12 mouse cellular contexts compared by ENCODE assay signal in the genomic region with DNA sequence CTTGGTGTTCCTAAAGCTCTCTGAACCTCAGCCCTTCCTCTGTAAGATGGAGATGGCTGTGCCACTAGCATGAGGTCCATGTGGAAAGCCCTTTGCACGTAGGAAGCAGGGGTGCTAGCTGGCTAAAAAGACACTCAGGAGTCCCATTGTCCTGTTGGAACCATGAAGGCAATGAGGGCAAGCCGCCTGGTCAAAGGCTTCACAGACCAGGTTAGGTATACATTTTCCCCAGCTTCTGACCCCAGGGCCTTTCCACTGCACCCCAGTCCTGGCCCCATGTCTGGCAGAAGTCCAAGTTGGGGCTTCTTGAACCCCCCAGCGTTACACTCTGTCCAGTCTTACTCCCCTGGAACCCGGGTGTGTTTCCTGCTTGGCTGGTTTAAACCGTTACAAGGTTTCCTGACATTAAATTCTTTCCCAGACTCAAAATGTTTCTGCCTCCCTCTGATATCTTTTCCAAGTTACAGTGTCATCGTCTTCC. TPM values are rescaled to one million over a fixed set of nuclear protein-coding genes. Genes with fewer than 3 reads are reported as not detected.
DNase-seq lines count a peak whose midpoint lies in the region; ATAC-seq and TF ChIP-seq lines count a peak whose summit lies in the region.
"Had no signal": no experiment of that assay in that cellular context is flagged by ENCODE, and none has a peak within 500 bp of the region (broad histone marks: within the 10 kb centered on the region; RNA-seq: fewer than 3 reads in every experiment).

No protein-coding gene starts in this region.

- intact Hi-C loops in heart, postnatal 14 days (cut with DNase I): loop anchor here (5.0 to 10.0 kb wide), 2 partner anchors 397 to 865 kb away; a partner anchor contains a TSS

- peaks cover 19% of the 10 kb centered on the region for H3K27me3 ChIP-seq in heart, embryonic 13.5 days (replicated peaks)
- H3K27me3 ChIP-seq in forebrain, embryonic 12.5 days: 0 out of 2 replicates have a peak, but pooled peaks cover 6% of the 10 kb centered on the region
- no peaks in the 10 kb centered on the region; the same call in none of the 2 replicates for H3K27me3 ChIP-seq in midbrain, embryonic 11.5 days (ENCODE audit: control insufficient read depth, insufficient read depth, low read length)
- H3K27me3 ChIP-seq in liver, embryonic 12.5 days (replicated peaks): peaks cover 52% of the 10 kb centered on the region

- in situ Hi-C loops in ES-E14 (cut with MboI; ENCODE audit: low sequenced_read_pairs in 2 of 2, unreplicated experiment in 2 of 2): loop anchor here (10.0 kb wide), 2 partner anchors 117 to 227 kb away; no protein-coding TSS in a partner anchor

- H3K4me1 ChIP-seq in heart, embryonic 13.5 days: peaks cover 48% of the 10 kb centered on the region
- H3K4me1 ChIP-seq in ES-E14 (ENCODE audit: control insufficient read depth in 2 of 2, insufficient read depth in 2 of 2, low read length in 2 of 2, poor library complexity in 1 of 2): peaks cover 4 to 22% of the 10 kb centered on the region in 2 experiments; a peak in 3 of 4 replicates
- H3K4me1 ChIP-seq in forebrain, embryonic 12.5 days: peaks cover 58% of the 10 kb centered on the region
- H3K4me1 ChIP-seq in midbrain, embryonic 11.5 days (ENCODE audit: control insufficient read depth, insufficient read depth, low read length): peaks cover 35% of the 10 kb centered on the region
- peaks cover 17% of the 10 kb centered on the region for H3K4me1 ChIP-seq in liver, embryonic 12.5 days

- WGBS in heart, embryonic 13.5 days: 55% methylated on average over 6 of the region's 6 CpGs
- 22% methylated on average over 6 of the region's 6 CpGs for WGBS in forebrain, embryonic 12.5 days
- 31% methylated on average over 6 of the region's 6 CpGs for WGBS in midbrain, embryonic 11.5 days
- 31% methylated on average over 6 of the region's 6 CpGs for WGBS in liver, embryonic 12.5 days (ENCODE audit: insufficient replicate concordance)

- DNase-seq in heart, postnatal 14 days: no peak
- DNase-seq in ES-E14 (ENCODE audit: low read depth, low spot score): no peak
- DNase-seq in midbrain, embryonic 11.5 days (ENCODE audit: low spot score, missing footprints): peak; percentile 83
- DNase-seq in frontal cortex, postnatal 36 days (ENCODE audit: low spot score in 2 of 2): no peak
- no peak for DNase-seq in urinary bladder, postnatal 10 days (ENCODE audit: low spot score)
- DNase-seq: heart, postnatal 10 days; liver, embryonic 13.5 days; right cerebral cortex, adult 18-20 months had no signal

- no peak overlapping the region for H3K9ac ChIP-seq in heart, embryonic 13.5 days
- H3K9ac ChIP-seq in ES-E14 (ENCODE audit: insufficient read depth, low read depth, low read length, poor library complexity, severe bottlenecking): no peak overlapping the region
- H3K9ac ChIP-seq in forebrain, embryonic 12.5 days: peak overlapping the region; percentile 44; the same call in 1 of the 2 replicates
- H3K9ac ChIP-seq in midbrain, embryonic 11.5 days (ENCODE audit: low read length): no peak overlapping the region
- H3K9ac ChIP-seq in liver, embryonic 12.5 days: no peak overlapping the region
- H3K9ac ChIP-seq: liver, embryonic 13.5 days had no signal

- H3K4me2 ChIP-seq in heart, embryonic 13.5 days: peak overlapping the region; percentile 95; the same call in 1 of the 2 replicates
- peak overlapping the region; percentile 72 for H3K4me2 ChIP-seq in forebrain, embryonic 12.5 days
- peak overlapping the region; percentile 93 for H3K4me2 ChIP-seq in midbrain, embryonic 11.5 days
- no peak overlapping the region for H3K4me2 ChIP-seq in liver, embryonic 12.5 days
- H3K4me2 ChIP-seq: liver, embryonic 13.5 days had no signal

- no peaks in the 10 kb centered on the region for H3K36me3 ChIP-seq in heart, embryonic 13.5 days
- H3K36me3 ChIP-seq in ES-E14 (ENCODE audit: control insufficient read depth, insufficient read depth, low read length, poor library complexity, severe bottlenecking): no peaks in the 10 kb centered on the region; the same call in 1 of the 2 replicates
- H3K36me3 ChIP-seq in forebrain, embryonic 12.5 days (replicated peaks): peaks cover 4% of the 10 kb centered on the region; the same call in 1 of the 2 replicates
- no peaks in the 10 kb centered on the region for H3K36me3 ChIP-seq in midbrain, embryonic 11.5 days (ENCODE audit: control insufficient read depth, insufficient read depth, low read length)
- no peaks in the 10 kb centered on the region for H3K36me3 ChIP-seq in liver, embryonic 12.5 days
- H3K36me3 ChIP-seq: liver, embryonic 13.5 days had no signal

- no peak overlapping the region for H3K4me3 ChIP-seq in heart, embryonic 13.5 days
- no peak overlapping the region for H3K4me3 ChIP-seq in ES-E14 (ENCODE audit: insufficient read depth in 1 of 2, low read depth in 1 of 2, low read length in 2 of 2, poor library complexity in 1 of 2, severe bottlenecking in 1 of 2)
- H3K4me3 ChIP-seq in forebrain, embryonic 12.5 days (replicated peaks): peak overlapping the region; percentile 53
- peak overlapping the region; percentile 78; the same call in 1 of the 2 replicates for H3K4me3 ChIP-seq in midbrain, embryonic 11.5 days (ENCODE audit: low read depth, low read length)
- no peak overlapping the region for H3K4me3 ChIP-seq in liver, embryonic 12.5 days
- H3K4me3 ChIP-seq: liver, embryonic 13.5 days had no signal

- no peak overlapping the region for H3K27ac ChIP-seq in heart, embryonic 13.5 days (replicated peaks)
- H3K27ac ChIP-seq in ES-E14 (ENCODE audit: insufficient read depth, low read depth, low read length, poor library complexity, severe bottlenecking): 0 out of 2 replicates have a peak overlapping the region, but pooled peaks have one; percentile 24
- H3K27ac ChIP-seq in forebrain, embryonic 12.5 days: peak overlapping the region; percentile 90
- peak overlapping the region; percentile 74; the same call in 1 of the 2 replicates for H3K27ac ChIP-seq in midbrain, embryonic 11.5 days (ENCODE audit: low read depth, low read length)
- no peak overlapping the region for H3K27ac ChIP-seq in liver, embryonic 12.5 days
- H3K27ac ChIP-seq: liver, embryonic 13.5 days had no signal

- H3K9me3 ChIP-seq in heart, embryonic 13.5 days: no peaks in the 10 kb centered on the region
- H3K9me3 ChIP-seq in ES-E14 (ENCODE audit: control insufficient read depth, insufficient read depth, low read depth, low read length): no peaks in the 10 kb centered on the region
- no peaks in the 10 kb centered on the region for H3K9me3 ChIP-seq in forebrain, embryonic 12.5 days
- H3K9me3 ChIP-seq in midbrain, embryonic 11.5 days (ENCODE audit: control insufficient read depth, low read length): no peaks in the 10 kb centered on the region
- H3K9me3 ChIP-seq in liver, embryonic 12.5 days (replicated peaks): no peaks in the 10 kb centered on the region
- H3K9me3 ChIP-seq: liver, embryonic 13.5 days had no signal

- no peak for ATAC-seq in heart, embryonic 13.5 days (ENCODE audit: extremely low read depth, insufficient number of reproducible peaks, low FRiP score, low TSS enrichment)
- ATAC-seq in forebrain, embryonic 12.5 days (ENCODE audit: low FRiP score): no peak
- ATAC-seq in midbrain, embryonic 11.5 days (ENCODE audit: low FRiP score): no peak
- ATAC-seq in liver, embryonic 12.5 days: no peak
- ATAC-seq: CD4-positive, CD25-positive, alpha-beta regulatory T cell, adult 4 months had no signal

TF ChIP-seq in ES-E14, 5 proteins besides CTCF, POLR2A, EP300 and RAD21:
- TF ChIP-seq MAFK (IDR thresholded peaks at IDR 0.05; ENCODE audit: insufficient read depth, low read depth, low read length) (no peak), ZC3H11A (IDR thresholded peaks at IDR 0.05; ENCODE audit: borderline replicate concordance, low read depth, low read length) (no peak), HCFC1 (IDR thresholded peaks at IDR 0.05; ENCODE audit: borderline replicate concordance, insufficient read depth, low read length) (no peak), ZNF384 (IDR thresholded peaks at IDR 0.05; ENCODE audit: low read depth, low read length) (no peak), CHD2 (IDR thresholded peaks at IDR 0.05; ENCODE audit: low read depth, low read length) (no peak)

RNA-seq across cellular contexts. Expression of a gene that starts 2.9 kb away (rescaled TPM):
- 3.5 and 4.2 TPM in 2 replicates for polyA plus RNA-seq in heart, embryonic 13.5 days (2015; fragmentation: Nextera tagmentation; extraction: Ambion mirVana)
- total RNA-seq in heart, postnatal 14 days (2021): 10 to 100 TPM; 17.8 to 20.4 TPM
- total RNA-seq in ES-E14 (2012; rRNA removed): 7.3 and 22.3 TPM in 2 replicates
- polyA plus RNA-seq in forebrain, embryonic 12.5 days (2016; fragmentation: Nextera tagmentation; extraction: Ambion mirVana): 11.8 and 15.1 TPM in 2 replicates
- 20.0 and 20.1 TPM in 2 replicates for polyA plus RNA-seq in midbrain, embryonic 11.5 days (2014; fragmentation: Nextera tagmentation; extraction: Ambion mirVana)
- 0.46 and 0.73 TPM in 2 replicates for polyA plus RNA-seq in liver, embryonic 12.5 days (2016; fragmentation: Nextera tagmentation; extraction: Ambion mirVana)

Comparison
In these comparisons a context has a peak if more than half of its experiments do, and no peak if none do; other contexts are left out.
1. H3K27ac ChIP-seq: peak in ES-E14 (single experiment), forebrain, embryonic 12.5 days (single experiment) and midbrain, embryonic 11.5 days (single experiment); none in heart, embryonic 13.5 days (single experiment) and liver, embryonic 12.5 days (single experiment).
2. H3K4me3 ChIP-seq: peak in forebrain, embryonic 12.5 days (single experiment) and midbrain, embryonic 11.5 days (single experiment); none in heart, embryonic 13.5 days (single experiment), ES-E14 (0 of 2) and liver, embryonic 12.5 days (single experiment).